In genomic region chr4:147940576-147941044, GRCm38 (mm10) we compare ENCODE assay signal across 8 mouse cellular contexts. TPM values are rescaled to one million over a fixed set of nuclear protein-coding genes. Genes with fewer than 3 reads are reported as not detected.
DNase-seq lines count a peak whose midpoint lies in the region; ATAC-seq lines count a peak whose summit lies in the region.

TSS of gene 2510039O18Rik (plus strand) at chr4:147940895.

- peak; percentile 88 to 95 for DNase-seq in adrenal gland, adult (ENCODE audit: inconsistent age in 2 of 2, low spot score in 1 of 2)
- peak; percentile 93 for DNase-seq in embryo, embryonic 10.5 days (ENCODE audit: low spot score)
- DNase-seq in gastrocnemius, postnatal 14 days, result peak; percentile 90
- DNase-seq in left cerebral cortex, postnatal 14 days (ENCODE audit: low spot score in 2 of 2), result peak; percentile 87
- peak; percentile 92 for DNase-seq in mesoderm, embryonic 11.5 days (ENCODE audit: low read depth, low spot score)
- peak; percentile 70 to 73 for DNase-seq in right cerebral cortex, postnatal 36 days (ENCODE audit: low spot score in 2 of 2)
- DNase-seq in yolk sac, embryonic 10.5 days (ENCODE audit: low spot score), result peak; percentile 90

- peak; percentile 75 for ATAC-seq in inflammation-experienced regulatory T-cells, adult 6 months

- intact Hi-C loops in gastrocnemius, postnatal 14 days (cut with DNase I; ENCODE audit: low total_unique reads), result loop anchor here (2.0 kb wide), 1 partner anchor 74 kb away; no protein-coding TSS in a partner anchor
- intact Hi-C loops in left cerebral cortex, postnatal 14 days (cut with DNase I), result no loop called here

RNA-seq across cellular contexts. Expression of gene 2510039O18Rik, which starts in this region (rescaled TPM):
- 10 to 100 TPM; 22.1 to 23.8 TPM for total RNA-seq in gastrocnemius, postnatal 14 days (2021)
- polyA plus RNA-seq in inflammation-experienced regulatory T-cells, adult 6 months (2017; shearing (Covaris generic)), result 10 to 100 TPM in 1 of 3 experiments, 1 to 10 TPM in 2; 7.2 to 11.6 (median 8.3) TPM
- 10 to 100 TPM; 26.8 to 30.6 TPM for total RNA-seq in left cerebral cortex, postnatal 14 days (2021)

Comparison
In these comparisons a context has a peak if more than half of its experiments do, and no peak if none do; other contexts are left out.
1. Peak in every context shown above with its lines: DNase-seq and ATAC-seq.